Mouse (Mus musculus) retina, postnatal 7 days (tissue): ENCODE measurements around the gene Fras1.

Source experiments
- DNase-seq: peaks from one replicate; pipeline ENCODE4 v3.0.0-alpha.2; 2012; ENCODE audit warnings: low read depth, low spot score

Gene Fras1

GRCm38 (mm10) chr5:96402555-96402954, 28.8 kb downstream of the Fras1 start:
- DNase-seq = no peak

- no peak for DNase-seq
Observed at GRCm38 (mm10) chr5:96405139-96405842, 31.5 kb downstream of the Fras1 start.

- no peak for DNase-seq
Observed at GRCm38 (mm10) chr5:96408291-96408690, 34.5 kb downstream of the Fras1 start.

DNA sequence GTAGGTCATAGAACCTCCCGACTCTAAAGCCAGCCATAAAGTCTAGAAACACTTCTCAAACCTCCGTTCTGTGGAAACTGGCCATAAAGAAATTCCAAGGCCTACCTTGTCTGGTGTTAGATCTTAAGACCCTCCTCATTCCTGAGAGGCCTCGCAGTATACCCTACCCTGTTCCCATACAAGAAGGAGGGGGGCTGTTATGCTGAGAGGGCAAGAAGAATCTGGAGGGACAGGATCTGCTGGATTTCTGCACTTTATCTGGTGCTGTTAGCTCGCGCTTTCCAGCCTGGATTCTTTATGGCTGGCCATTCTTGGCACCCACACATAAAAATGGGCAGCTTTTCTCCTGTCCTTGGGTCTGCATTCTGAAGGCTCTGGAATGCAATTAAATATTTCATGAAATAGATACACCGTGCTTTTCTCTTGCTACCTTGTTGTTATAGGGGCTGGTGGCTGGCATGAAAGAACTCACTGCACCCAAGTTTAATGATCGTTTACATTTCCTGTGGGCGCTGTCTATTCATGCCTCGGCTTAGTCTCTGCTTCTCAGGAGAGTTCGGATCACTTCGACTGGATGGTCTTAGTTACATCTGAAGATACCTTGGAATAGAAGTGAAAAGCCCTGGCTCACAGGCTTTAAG, 39.1 kb downstream of the Fras1 start:
- DNase-seq = no peak

DNA sequence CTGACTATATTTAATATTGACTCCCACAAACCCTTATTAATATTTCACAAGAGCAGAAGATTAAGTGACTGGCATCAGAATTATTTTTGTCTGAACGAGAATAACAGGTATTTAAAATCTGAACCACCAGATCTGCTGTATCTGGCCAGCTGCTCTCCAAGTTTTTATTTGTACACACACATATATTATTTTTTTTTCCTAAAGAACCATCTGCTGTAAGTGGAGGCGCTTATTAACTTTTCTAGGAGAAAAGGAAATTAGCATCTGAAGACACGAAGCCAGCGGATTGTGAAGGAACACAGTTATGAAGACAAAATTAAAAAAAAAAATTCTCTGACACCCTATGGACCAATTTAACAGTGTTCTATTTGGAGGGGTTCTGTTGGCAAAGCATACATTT, 43.4 kb downstream of the Fras1 start:
- DNase-seq = no peak

GRCm38 (mm10) chr5:96421550-96421949, 47.8 kb downstream of the Fras1 start:
- DNase-seq = no peak

DNA sequence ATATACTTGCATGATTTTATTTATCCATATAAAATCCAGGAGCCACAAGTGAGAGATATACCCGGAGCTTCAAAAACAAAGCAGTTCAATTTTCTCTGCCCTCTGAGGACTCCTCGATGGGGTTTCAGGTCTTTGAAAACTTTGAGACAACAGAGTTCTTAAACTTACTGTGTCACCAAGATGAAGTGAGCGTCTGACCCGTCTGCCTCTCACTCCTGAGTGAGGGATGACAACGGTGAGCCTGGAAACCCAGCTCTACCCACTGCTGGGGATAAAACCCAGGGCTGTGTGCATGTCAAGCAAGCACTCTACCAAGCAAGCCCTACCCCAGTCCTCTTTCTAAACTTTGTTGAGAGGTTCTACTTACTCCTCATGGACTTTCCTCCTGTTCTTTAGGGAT, 49.0 kb downstream of the Fras1 start:
- no peak for DNase-seq

DNA sequence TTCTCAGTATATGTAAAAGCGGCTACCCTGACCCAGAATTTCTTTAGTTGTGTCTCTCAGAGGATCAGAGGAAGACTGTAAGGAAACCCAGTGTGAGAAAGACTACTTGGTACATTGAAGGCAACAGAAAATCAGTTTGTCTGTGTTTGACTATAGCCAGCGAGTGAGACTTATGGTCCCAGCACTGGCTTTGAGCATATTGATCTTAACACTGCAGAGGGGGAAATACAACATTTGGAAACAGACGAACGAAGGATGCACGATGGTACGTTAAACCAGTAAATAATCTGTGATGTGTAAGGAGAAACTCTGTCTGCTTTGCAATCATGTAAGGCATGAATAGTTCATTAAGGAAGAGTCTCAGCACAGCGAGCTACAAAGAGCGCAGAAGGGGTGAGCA, 51.6 kb downstream of the Fras1 start:
- DNase-seq = no peak

GRCm38 (mm10) chr5:96429532-96430141, 55.9 kb downstream of the Fras1 start:
- DNase-seq = no peak

GRCm38 (mm10) chr5:96437870-96438269, 64.1 kb downstream of the Fras1 start:
- DNase-seq = no peak

DNA sequence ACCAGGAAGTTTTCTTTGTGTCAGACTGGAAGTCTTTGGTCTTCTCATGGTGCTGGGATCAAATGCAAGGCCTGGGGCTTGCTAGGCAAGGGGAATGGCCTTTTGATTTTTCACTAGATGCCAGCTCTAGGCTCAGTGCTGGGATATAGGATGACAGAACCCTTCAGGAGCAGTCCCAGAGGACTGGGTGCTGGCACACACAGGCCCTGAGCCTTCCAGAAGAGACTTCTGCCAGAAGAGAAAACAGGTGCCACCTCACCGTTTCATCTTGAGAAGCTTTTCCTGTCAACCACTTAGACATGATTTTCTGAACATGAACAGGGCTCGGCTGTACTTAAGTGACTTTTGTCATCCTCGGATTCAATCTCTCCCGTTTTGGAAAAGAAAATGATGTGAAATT, 66.1 kb downstream of the Fras1 start:
- DNase-seq = no peak

DNA sequence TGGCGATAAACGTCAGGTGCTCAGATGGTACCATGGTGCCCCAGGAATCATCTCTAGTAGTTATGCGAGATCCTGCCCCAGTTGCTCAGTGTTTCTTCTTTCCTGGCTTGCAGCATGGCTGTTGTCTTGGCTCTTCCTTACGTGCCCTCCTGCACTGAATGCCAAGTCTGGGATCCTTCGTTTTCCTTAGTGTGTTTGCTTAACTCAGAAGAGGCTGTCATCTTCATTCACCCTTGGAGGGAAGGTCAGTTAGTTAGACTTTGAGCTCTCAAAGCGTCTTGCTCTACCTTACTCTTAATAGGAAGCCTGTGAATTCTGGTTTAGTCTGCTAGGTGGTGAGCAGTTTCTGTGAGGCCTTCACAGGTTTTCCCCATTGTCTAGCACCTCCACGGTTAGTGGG, 73.7 kb downstream of the Fras1 start:
- no peak for DNase-seq

DNA sequence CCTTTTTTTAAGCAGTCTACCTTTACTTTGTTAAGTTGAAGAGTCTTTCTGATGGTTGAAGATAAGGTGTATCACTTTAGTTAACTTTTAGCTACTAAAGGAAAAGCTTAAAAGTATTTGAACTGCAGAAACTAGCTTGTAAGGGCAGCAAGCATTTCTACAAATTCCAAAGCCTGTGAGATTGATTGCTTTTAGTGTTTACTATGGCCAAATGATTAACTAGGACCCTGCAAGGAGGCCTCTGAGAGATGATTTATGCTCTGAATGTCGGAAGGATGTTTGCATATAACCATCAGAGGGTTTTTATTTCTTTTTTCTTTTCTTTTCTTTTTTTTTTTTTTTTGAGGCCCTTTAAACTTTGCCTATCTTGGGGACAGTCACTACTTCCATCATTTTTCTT, 78.3 kb downstream of the Fras1 start:
- no peak for DNase-seq

- no peak for DNase-seq
Observed at GRCm38 (mm10) chr5:96453386-96453785, 79.6 kb downstream of the Fras1 start.

DNA sequence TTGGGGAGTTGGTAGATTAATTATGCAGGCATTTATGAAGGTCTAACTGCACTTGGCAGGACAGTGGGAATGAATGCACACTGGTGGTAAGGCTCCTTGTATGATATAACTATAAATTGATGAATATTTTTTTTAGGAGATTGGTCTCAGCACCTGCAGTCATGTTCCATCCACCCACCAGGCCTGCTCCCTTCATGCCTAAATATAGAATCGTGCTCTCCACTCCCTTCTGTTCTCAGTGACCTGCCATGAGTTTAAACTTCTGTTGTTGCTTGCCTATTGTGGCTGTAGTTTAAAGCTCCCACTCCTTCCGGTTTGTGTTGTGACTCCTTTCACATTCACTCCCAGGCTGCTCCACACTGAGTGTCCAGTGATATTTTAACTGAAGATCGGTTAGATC, 80.7 kb downstream of the Fras1 start:
- no peak for DNase-seq

GRCm38 (mm10) chr5:96455241-96455640, 81.5 kb downstream of the Fras1 start:
- no peak for DNase-seq

- no peak for DNase-seq
Observed at GRCm38 (mm10) chr5:96457436-96457958, 83.7 kb downstream of the Fras1 start.

GRCm38 (mm10) chr5:96459605-96460004, 85.8 kb downstream of the Fras1 start:
- DNase-seq = no peak

DNA sequence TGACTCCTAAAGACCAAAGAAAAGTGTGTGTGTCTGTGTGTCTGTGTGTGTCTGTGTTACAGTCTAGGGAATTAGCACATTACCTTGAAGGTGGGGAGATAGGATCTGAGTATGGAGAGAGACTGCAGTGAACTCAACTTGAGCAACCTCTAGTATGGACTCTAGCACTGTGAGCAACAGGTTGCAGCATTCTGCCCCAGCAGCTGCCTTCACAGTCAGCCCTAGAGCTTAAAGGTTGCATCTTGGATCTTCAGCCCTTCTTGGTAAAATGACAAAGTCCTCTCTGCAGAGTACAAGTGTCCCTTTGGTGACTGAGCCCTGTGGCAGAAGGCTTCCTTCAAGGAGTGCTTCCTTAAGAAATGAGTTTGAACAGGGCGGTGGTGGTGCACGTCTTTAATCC, 88.4 kb downstream of the Fras1 start:
- DNase-seq = no peak

DNA sequence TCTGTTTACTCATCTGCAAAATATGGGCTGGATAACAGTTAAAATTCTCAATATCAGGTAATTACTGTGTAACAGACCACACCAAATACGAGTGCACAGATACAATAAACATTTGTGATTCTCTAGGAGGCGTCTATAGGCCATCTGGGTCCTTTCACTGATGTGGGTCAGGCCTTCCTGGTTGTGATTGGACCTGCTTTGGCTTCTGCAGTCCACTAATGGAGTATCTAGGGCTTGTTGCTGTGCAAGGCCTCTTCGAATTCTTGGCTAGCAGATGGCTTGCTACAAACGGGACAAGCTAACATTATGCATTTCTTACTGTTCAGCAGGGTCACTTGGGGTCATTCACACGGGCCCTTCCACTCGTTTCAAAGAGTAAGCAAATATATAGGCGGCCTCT, 92.7 kb downstream of the Fras1 start:
- no peak for DNase-seq

DNA sequence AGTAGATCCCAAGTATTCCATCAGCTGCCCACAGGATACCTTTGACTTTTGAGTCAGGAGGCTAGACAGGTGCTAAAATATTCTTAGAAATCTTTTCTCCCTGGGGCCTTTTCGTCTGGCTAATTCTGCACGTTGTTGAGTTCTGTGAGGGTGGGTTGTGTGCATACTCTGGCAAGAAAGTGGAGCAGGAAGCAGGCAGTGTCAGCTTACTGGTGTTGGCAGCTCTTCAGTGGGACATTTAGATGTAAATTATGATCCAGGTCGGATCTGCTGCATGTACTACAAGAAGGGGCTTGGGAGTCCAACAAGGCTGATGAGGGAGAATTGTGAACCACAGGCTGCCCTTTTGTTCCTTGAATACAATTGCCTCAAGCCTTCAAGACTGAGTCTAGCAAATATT, 98.2 kb downstream of the Fras1 start:
- no peak for DNase-seq

DNA sequence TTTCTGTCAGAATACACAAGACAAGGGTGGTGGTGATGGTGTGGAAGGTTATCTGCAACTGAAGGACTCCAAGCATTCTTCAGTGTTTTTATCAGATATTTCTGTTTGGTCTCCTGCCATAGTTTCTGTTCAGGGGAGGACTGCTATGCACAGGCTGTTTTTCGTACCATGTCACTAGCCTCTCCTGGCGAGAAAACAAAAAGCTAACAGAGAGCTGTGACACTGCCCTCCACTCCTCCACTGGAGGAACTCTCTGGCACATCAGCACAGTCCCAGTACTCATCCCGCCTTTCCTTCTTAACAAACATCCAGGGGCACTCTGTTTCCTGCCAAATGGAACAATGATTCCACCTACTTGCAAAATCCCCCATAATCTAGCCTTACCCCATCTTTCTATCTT, 101.7 kb downstream of the Fras1 start:
- DNase-seq = no peak

DNA sequence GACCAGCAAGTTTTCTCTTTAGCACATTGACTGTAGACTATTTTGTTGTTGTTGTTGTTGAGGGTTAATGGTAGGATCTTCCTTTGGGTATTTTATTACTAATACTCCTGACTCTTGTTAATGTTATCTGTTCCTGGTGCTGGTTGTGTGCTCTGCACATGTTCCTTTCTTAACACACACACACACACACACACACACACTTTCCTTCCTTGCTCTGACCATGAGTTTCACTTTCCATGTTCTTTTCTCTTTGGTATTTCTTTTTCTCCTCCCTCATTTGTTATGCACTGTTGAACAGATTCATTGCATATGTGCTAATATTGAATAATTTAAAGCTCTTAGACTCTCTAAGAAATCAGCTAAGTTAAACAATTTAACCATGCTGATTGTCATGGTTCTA, 105.2 kb downstream of the Fras1 start:
- DNase-seq = no peak
